Comparison of ENCODE assay signal across 11 mouse cellular contexts in genomic region chr5:120674229-120675145, GRCm38 (mm10). TPM values are rescaled to one million over a fixed set of nuclear protein-coding genes. Genes with fewer than 3 reads are reported as not detected.
DNase-seq lines count a peak whose midpoint lies in the region; ATAC-seq lines count a peak whose summit lies in the region.
"Had no signal": no experiment of that assay in that cellular context is flagged by ENCODE, and none has a peak within 500 bp of the region (broad histone marks: within the 10 kb centered on the region; RNA-seq: fewer than 3 reads in every experiment).

No protein-coding gene starts in this region.

- 0 out of 2 replicates have a peak, but pooled peaks cover 1% of the 10 kb centered on the region for H3K4me1 ChIP-seq in heart, embryonic 16.5 days (ENCODE audit: control insufficient read depth, insufficient read depth, low read length)
- peaks cover 12% of the 10 kb centered on the region for H3K4me1 ChIP-seq in hindbrain, embryonic 12.5 days
- peaks cover 9% of the 10 kb centered on the region for H3K4me1 ChIP-seq in neural tube, embryonic 13.5 days (replicated peaks)

- no peaks in the 10 kb centered on the region for H3K36me3 ChIP-seq in heart, embryonic 16.5 days (ENCODE audit: control insufficient read depth, insufficient read depth)
- H3K36me3 ChIP-seq in hindbrain, embryonic 12.5 days: no peaks in the 10 kb centered on the region
- H3K36me3 ChIP-seq in neural tube, embryonic 13.5 days: no peaks in the 10 kb centered on the region
- H3K36me3 ChIP-seq: embryonic facial prominence, embryonic 13.5 days had no signal

- H3K27me3 ChIP-seq in heart, embryonic 16.5 days (ENCODE audit: control insufficient read depth, insufficient read depth, low read length): peaks cover 4% of the 10 kb centered on the region; the same call in 1 of the 2 replicates
- no peaks in the 10 kb centered on the region for H3K27me3 ChIP-seq in hindbrain, embryonic 12.5 days
- peaks cover 3% of the 10 kb centered on the region; the same call in 1 of the 2 replicates for H3K27me3 ChIP-seq in neural tube, embryonic 13.5 days
- H3K27me3 ChIP-seq: embryonic facial prominence, embryonic 13.5 days had no signal

- ATAC-seq in heart, embryonic 16.5 days (replicated peaks; ENCODE audit: extremely low read depth, insufficient read depth, low FRiP score): peak; percentile 20; the same call in 1 of the 2 replicates
- ATAC-seq in hindbrain, embryonic 12.5 days (ENCODE audit: low FRiP score): peak; percentile 33
- ATAC-seq in neural tube, embryonic 13.5 days (ENCODE audit: low read depth): 0 out of 2 replicates have a peak, but pooled peaks have one; percentile 14

- no peak overlapping the region for H3K4me2 ChIP-seq in heart, embryonic 16.5 days (ENCODE audit: low read depth, low read length)
- H3K4me2 ChIP-seq in hindbrain, embryonic 12.5 days (replicated peaks): no peak overlapping the region
- H3K4me2 ChIP-seq in neural tube, embryonic 13.5 days: no peak overlapping the region
- H3K4me2 ChIP-seq: embryonic facial prominence, embryonic 13.5 days had no signal

- intact Hi-C loops in heart, postnatal 25 days (cut with DNase I): no loop called here

- WGBS in heart, embryonic 16.5 days: 27% methylated on average over 21 of the region's 21 CpGs
- WGBS in hindbrain, embryonic 12.5 days: 35% methylated on average over 21 of the region's 21 CpGs
- 31% methylated on average over 21 of the region's 21 CpGs for whole genome bisulfite sequencing in neural tube, embryonic 13.5 days

- no peaks in the 10 kb centered on the region for H3K9me3 ChIP-seq in heart, embryonic 16.5 days (replicated peaks; ENCODE audit: control insufficient read depth, low read length)
- H3K9me3 ChIP-seq in hindbrain, embryonic 12.5 days (replicated peaks): no peaks in the 10 kb centered on the region
- no peaks in the 10 kb centered on the region for H3K9me3 ChIP-seq in neural tube, embryonic 13.5 days
- H3K9me3 ChIP-seq: embryonic facial prominence, embryonic 13.5 days had no signal

- no peak overlapping the region for H3K27ac ChIP-seq in heart, embryonic 16.5 days (ENCODE audit: low read length)
- H3K27ac ChIP-seq in hindbrain, embryonic 12.5 days: no peak overlapping the region
- no peak overlapping the region for H3K27ac ChIP-seq in neural tube, embryonic 13.5 days (replicated peaks)
- H3K27ac ChIP-seq: embryonic facial prominence, embryonic 13.5 days; liver, embryonic 14.5 days had no signal

- no peak for DNase-seq in heart, postnatal 25 days (ENCODE audit: low spot score)
- DNase-seq in MN1 (ENCODE audit: low spot score): peak; percentile 42
- no peak for DNase-seq in urinary bladder, adult 2 months (ENCODE audit: low spot score)
- no peak for DNase-seq in cerebellum, postnatal 25 days
- DNase-seq in adipocyte (ENCODE audit: low spot score): no peak

- no peak overlapping the region for H3K9ac ChIP-seq in heart, embryonic 16.5 days (ENCODE audit: low read length)
- peak overlapping the region; percentile 23; the same call in 1 of the 2 replicates for H3K9ac ChIP-seq in hindbrain, embryonic 12.5 days
- no peak overlapping the region for H3K9ac ChIP-seq in neural tube, embryonic 13.5 days
- H3K9ac ChIP-seq: embryonic facial prominence, embryonic 13.5 days; liver, embryonic 14.5 days had no signal

- H3K4me3 ChIP-seq in heart, embryonic 16.5 days (ENCODE audit: low read length): no peak overlapping the region
- no peak overlapping the region for H3K4me3 ChIP-seq in hindbrain, embryonic 12.5 days
- H3K4me3 ChIP-seq in neural tube, embryonic 13.5 days: no peak overlapping the region
- H3K4me3 ChIP-seq: embryonic facial prominence, embryonic 13.5 days had no signal

RNA-seq across cellular contexts. Expression of gene Rasal1, which starts 25.9 kb away (rescaled TPM):
- polyA plus RNA-seq in heart, embryonic 16.5 days (2015; fragmentation: Nextera tagmentation; extraction: Ambion mirVana): 0.70 and 0.74 TPM in 2 replicates
- total RNA-seq in heart, postnatal 25 days (2021): not detected
- 0.06 and 0.38 TPM in 2 replicates for polyA plus RNA-seq in hindbrain, embryonic 12.5 days (2016; fragmentation: Nextera tagmentation; extraction: Ambion mirVana)
- 0.31 TPM in 1 of 2 replicates, not detected in the other for polyA plus RNA-seq in neural tube, embryonic 13.5 days (2015; fragmentation: Nextera tagmentation; extraction: Ambion mirVana)
- polyA plus RNA-seq in urinary bladder, adult 2 months (2012; rRNA removed): 0.81 and 1.3 TPM in 2 replicates
- polyA plus RNA-seq: C2C12 had no signal

RNA-seq across cellular contexts. Expression of gene Dtx1, which starts 37.2 kb away (rescaled TPM):
- 6.7 and 11.2 TPM in 2 replicates for polyA plus RNA-seq in heart, embryonic 16.5 days (2015; fragmentation: Nextera tagmentation; extraction: Ambion mirVana)
- total RNA-seq in heart, postnatal 25 days (2021): 1 to 10 TPM; 1.8 to 1.9 TPM
- 23.0 and 25.6 TPM in 2 replicates for polyA plus RNA-seq in hindbrain, embryonic 12.5 days (2016; fragmentation: Nextera tagmentation; extraction: Ambion mirVana)
- polyA plus RNA-seq in neural tube, embryonic 13.5 days (2015; fragmentation: Nextera tagmentation; extraction: Ambion mirVana): 37.3 and 39.6 TPM in 2 replicates
- polyA plus RNA-seq in urinary bladder, adult 2 months (2012; rRNA removed): 6.6 and 12.5 TPM in 2 replicates
- polyA plus RNA-seq: C2C12 had no signal

RNA-seq across cellular contexts. Expression of gene Cfap73, which starts 40.5 kb away (rescaled TPM):
- polyA plus RNA-seq in heart, embryonic 16.5 days (2015; fragmentation: Nextera tagmentation; extraction: Ambion mirVana): 0.49 TPM in 1 of 2 replicates, not detected in the other
- total RNA-seq in heart, postnatal 25 days (2021): not detected
- polyA plus RNA-seq in hindbrain, embryonic 12.5 days (2016; fragmentation: Nextera tagmentation; extraction: Ambion mirVana): 0.56 and 0.77 TPM in 2 replicates
- polyA plus RNA-seq in neural tube, embryonic 13.5 days (2015; fragmentation: Nextera tagmentation; extraction: Ambion mirVana): not detected in 2 replicates
- polyA plus RNA-seq in urinary bladder, adult 2 months (2012; rRNA removed): not detected in 2 replicates
- polyA plus RNA-seq: C2C12; embryonic facial prominence, embryonic 13.5 days; liver, embryonic 14.5 days had no signal
